Mouse (Mus musculus) spleen, postnatal 10 days (tissue): ENCODE results near the gene Eci1.
"Not testable (repeated sequence)": the region's sequence is repeated elsewhere in the genome, so short reads cannot be mapped to it uniquely, and the experiment has no call there.

Experiments
- DNase-seq, 2 experiments: peaks; one replicate each; pipeline ENCODE4 v3.0.0; 2021 to 2022; ENCODE audit warnings: low spot score in 2 of 2

Gene Eci1

DNA sequence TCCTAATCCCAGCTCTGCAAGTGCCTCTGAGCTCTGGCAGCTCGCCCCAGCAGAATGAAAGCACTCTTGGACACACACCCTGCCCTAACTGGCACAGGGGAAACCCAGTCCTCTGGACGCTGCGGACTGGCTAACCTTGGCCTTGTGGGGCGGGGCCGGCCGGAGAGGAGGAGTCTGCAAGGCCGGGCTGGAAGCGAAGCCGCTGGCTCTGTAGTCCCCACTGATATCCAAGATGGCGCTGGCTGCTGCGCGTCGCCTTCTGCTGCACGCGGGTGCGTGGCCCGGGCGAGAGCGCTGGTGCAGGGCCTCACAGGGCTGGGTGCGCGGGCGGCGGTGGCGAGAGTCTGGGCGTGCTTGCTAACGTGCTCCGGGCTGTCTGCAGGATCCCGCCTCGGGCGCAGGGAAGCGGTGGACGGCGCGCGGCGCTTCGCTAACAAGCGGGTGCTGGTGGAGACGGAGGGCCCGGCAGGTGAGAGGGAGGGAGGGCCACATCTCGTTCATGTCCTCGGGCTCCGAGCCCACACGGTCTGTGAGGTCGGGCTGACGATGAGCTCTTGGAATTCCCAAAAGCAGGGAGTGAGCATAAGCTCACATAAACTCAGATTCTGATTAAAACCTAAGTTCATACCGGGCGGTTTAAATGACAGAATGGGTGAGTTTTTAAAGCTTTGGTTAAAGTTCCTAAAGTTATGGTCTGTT, at the start of gene Eci1:
Gene Eci1, plus strand, starts transcription at position 171 of the 699 bp plus-strand sequence.
- peak; percentile 88 to 93 for DNase-seq

DNA sequence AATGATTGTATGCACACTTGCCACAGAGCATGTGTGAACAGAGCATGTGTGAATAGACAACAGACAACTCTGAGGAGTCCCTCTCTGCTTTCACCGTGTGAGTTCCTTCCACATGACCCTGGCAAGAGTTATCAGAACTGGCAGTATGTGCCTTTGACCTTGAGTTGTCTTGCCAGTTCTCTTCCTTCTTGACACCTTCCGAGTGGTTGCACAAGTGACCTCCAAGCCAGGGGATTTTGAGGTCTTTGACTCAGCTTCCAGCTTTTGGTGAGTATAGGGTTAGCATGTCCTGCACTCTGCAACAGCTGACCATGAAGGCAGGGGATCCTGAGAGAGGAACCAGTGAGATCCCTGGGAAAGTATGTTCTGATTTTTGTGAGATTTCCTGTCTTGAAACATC, 47.9 kb upstream of the Eci1 start:
- no peak for DNase-seq

GRCm38 (mm10) chr17:24383789-24384188, 42.7 kb upstream of the Eci1 start:
- DNase-seq = no peak

DNA sequence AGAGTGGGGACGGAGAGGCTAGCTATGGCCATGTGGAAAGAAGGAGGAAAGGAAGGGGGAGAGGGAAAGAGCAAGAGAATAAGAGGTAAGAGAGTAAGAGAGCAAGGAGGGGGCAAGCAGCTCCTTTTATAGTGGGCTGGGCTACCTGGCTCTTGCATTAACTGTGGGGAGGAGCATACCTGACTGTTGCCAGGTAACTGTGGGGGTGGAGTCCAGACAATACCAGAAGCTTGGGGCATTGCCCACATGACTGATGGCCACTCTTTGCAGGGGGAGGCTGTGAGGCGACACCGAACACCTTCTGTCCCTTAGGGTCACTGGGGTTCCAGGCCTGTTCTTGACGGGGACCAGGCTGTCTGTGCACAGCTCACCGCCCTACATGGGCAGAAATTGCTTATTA, 37.7 kb upstream of the Eci1 start:
- no peak for DNase-seq

DNA sequence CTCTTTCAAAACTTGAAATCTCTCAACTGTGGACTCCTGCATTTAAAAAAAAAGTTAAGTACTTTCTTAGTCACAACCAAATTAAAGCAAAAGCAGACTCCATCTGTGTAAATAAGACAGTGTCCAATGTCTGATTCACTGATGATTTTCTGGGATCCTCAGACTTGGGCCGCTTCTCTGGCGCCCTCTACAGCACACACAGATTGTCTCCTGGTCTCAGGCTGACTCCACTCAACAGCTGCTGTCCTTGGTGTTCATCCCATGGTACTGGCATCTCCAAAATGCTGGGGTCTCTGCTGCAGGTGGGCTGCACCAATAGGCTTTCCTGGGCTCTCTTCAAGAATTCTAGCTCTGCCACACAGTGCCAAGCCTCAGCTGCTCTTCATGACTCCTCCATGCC, 36.6 kb upstream of the Eci1 start:
- peak in 1 of 2 experiments; percentile 59 for DNase-seq

DNA sequence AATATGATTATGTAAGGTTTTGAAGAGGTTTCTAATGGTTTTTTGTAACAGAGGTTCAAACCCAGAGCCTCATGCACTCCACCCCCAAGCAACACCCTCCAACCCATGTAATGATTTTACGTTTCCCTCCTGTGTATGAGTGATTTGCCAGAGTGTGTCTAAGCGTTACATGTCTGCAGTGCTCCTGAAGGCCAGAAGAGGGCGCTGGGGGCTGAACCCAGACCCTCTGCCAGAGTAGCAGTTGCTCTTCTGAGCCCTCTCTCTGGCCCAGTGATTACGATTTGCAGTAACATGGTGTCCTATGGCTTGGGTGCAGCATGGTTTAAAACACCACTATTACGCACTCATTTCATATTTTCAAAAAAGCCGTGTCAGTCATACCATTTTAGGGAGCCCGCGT, 35.3 kb upstream of the Eci1 start:
- peak in 1 of 2 experiments; percentile 61 for DNase-seq

GRCm38 (mm10) chr17:24393527-24393926, 32.9 kb upstream of the Eci1 start:
- DNase-seq = no peak

- no peak for DNase-seq
These were observed 32.0 kb upstream of the Eci1 start for GRCm38 (mm10) chr17:24394456-24394855.

GRCm38 (mm10) chr17:24402371-24402770, 24.1 kb upstream of the Eci1 start:
- DNase-seq = no peak

DNA sequence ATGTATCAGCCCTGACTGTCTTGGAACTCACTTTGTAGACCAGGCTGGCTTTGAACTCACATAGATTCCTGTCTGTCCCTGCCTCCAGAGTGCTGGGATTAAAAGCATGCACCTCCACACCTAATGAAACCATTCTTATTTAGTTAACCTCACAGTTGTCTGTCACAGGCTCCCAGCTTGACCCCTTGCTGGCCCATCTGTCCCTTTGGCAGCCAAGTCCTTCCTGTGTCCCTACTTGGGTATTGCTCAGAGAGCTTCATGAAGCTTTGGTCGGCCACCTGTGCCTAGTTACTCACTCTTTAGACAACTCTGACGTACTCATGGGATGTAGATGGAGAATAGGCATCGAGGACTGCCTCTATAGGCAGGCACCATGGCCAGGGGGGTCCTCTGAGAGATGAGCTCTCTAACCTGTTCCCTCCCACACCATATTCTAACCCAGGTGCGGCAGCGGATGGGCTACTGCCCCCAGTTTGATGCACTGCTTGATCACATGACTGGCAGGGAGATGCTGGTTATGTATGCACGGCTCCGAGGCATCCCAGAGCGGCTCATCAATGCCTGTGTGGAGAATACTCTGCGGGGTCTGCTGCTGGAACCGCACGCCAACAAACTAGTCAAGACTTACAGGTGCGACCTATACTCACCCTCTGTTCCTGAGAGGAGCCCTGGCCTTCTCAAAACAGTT, 19.2 kb upstream of the Eci1 start:
- no peak for DNase-seq

GRCm38 (mm10) chr17:24413557-24414211, 12.8 kb upstream of the Eci1 start:
- DNase-seq = peak; percentile 67 to 74

GRCm38 (mm10) chr17:24414230-24414976, 12.0 kb upstream of the Eci1 start, which contains the start of gene Rnps1:
TSS of gene Rnps1 (plus strand) at chr17:24414565.
- peak; percentile 91 to 96 for DNase-seq

DNA sequence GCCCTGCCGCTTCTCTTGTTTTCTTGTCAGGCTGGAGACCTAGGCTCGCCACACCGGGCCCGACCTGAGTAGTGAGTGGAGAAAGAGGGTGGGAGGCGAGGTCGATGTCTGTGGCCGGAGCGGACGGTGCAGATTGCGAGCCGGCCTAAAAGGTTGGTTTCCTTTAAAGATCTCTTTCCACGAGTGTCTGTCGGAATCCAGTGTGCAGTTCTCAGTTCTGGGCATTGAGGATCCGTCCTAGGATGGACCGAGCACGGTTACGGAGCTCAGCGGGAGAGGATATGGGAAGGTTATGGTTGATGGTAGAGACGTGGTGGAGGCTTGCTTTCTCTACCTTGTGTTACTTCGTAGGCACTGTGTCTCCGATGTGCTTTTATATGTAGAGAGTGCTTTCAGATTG, 11.4 kb upstream of the Eci1 start:
- DNase-seq = no peak

DNA sequence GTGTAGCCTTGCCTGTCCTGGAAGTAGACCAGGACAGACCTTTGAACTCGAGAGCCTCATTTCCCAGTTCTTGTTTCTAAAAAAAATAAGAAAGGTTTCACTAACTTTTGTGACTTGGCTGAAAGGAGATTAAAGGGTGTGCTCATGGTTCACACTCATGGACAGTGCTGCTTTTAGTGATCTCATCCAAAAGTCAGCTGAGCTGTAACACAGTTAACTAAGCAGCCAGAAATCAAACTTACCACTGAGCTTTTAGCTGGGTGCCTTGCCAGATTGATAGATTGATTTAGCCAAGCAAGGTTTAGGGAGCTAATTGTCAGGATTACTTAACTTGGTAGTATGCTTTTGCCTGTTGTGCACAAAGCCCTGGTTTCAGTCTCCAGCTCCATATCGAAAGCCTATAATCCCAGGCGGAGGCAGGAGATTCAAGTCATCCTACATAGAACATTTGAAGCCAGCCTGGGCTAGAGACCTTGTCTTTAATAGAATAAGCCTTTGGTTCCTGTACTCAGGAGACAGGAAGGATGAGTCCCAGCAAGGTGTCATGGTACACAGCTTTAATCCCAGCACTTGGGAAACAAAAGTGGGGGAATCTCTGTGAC, 10.3 kb upstream of the Eci1 start:
- DNase-seq = no peak

DNA sequence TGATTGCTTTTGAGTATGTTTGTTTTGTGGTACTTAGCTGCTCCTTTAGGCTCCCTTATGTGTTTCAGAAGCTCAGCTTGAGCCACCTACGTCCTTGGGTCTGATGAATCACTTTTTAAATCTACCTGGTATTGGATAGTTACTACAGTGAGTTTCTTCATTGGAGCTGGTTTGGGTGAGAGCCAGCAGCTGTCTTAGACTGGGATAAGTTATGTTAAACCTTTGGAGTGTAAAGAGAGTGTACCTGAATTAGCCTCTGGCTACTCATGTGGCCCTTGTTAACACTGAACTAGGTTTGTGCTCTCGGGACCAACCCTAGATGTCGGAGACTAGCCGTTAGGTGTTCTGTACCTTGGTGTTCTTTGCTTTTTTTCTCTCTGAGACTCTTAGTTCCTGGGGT, 3.3 kb upstream of the Eci1 start:
- no peak for DNase-seq

DNA sequence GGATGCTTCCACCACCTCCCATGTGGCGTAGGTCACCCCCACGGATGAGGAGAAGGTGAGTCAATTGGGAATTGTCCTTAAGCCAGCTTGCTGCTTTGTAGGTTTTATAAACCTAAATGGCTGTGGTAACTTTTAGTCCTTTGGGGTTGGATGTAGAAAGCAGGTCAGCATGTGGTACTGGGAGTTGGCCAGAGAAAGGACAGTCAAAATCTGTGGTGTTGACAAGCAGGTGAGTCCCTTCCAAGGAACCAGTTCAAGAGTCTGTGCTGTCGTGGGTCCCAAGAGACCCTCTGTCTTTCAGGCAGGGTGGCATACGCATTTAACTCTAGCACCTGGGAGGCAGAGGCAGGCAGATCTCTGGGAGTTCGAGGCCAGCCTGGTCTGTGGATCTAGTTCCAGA, 2.0 kb upstream of the Eci1 start:
- DNase-seq = no peak

DNA sequence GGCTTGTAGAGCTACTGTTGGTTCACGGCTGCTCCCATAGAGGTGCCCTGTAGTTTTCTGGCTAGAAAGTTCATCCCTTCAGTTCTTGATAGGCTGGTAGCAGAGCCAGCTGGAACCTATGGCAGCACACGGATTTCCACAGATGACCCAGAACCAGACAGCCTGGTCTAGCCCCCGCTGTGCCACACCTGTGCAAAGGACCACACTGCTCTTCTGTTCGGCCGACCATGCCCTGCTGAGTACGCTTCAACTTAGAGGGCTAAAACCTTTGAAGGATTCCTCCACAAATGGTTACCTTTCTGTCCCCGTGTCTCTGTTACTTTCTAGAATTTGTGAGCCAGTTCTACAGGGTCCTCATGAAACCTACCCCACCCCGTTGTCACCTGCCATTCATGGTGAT, 1.1 kb upstream of the Eci1 start:
- not testable (repeated sequence) for DNase-seq

DNA sequence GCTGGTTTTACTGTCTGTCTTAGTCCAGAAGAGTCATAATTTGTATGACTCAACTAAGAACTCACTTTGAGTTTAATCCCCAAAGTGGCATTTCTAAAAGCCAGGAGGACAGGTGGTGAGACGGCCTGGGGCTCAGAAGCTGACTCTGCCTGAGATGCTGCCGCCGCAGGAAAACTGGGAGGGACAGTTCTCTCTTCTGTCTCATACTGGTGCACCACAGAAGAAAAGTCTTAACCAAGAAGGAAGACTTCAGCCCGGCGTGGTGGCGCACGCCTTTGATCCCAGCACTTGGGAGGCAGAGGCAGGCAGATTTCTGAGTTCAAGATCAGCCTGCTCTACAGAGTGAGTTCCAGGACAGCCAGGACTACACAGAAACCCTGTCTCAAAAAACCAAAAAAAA, 536 bp upstream of the Eci1 start:
- DNase-seq = no peak

GRCm38 (mm10) chr17:24427170-24427557, 723 bp downstream of the Eci1 start:
- peak in 1 of 2 experiments; percentile 19 for DNase-seq

DNA sequence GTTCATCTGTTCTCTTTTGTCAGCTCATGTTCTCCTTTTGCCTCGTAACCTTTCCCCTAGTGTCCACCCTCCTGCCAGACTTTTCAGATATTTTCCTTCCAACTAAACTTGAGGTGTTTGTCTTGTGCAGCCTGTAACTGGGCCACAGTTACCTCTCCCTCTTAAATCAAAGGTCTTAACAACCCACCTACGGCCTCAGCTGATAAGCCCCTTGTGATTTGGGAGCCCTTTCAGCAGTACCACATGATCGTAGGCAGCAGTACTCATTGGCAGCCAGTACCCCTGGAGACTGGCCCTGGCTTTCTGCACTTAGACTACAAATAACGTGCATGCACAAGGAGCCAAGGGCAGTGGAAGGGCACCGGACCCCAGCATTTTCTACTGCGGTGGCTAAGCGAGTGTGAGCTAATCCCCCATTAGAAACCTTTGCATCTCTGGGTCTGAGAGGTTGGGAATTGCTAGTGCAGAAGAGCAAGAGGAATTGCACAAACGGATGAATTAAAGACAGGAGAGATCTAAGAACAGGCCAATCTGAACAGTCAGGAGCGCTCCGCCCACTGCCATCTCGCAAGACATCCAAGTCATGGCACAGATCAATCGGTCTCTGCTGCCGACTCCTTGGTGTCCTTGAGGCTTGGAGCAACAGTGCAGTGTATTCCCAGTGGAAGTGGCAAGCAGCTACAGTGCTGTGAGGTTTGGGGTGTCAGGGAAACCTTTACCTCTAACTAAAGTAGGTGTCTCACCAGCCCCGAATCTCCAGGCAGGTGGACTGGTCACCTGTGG, 3.0 kb downstream of the Eci1 start:
- DNase-seq = no peak

DNA sequence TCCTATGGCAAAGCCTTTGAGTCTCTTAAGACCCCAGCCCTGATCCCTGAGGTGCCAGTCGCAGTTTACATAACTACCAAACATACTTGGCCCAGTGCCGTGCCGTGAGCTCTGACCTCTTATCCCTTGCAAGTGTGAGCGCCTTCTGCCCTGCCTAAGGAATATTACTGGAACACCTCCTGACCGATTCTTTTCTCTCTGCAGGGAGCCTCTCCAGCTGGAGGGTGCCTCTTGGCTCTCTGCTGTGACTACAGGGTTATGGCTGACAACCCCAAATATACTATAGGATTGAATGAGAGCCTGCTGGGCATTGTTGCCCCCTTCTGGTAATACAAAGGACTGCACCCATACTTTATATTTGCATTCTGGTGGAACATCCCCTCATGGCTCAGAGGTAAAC, 10.6 kb downstream of the Eci1 start:
- DNase-seq = peak; percentile 43 to 49
